Mouse (Mus musculus) spleen, adult 18-20 months (tissue): Measurements from ENCODE around the gene Gm16405.
"Not testable (repeated sequence)": the region's sequence is repeated elsewhere in the genome, so short reads cannot be mapped to it uniquely, and the experiment has no call there.

Source experiments
- DNase-seq, 2 experiments: peaks; one replicate each; pipeline ENCODE4 v3.0.0; 2022; ENCODE audit warnings: mixed read lengths in 2 of 2

Gene Gm16405

DNA sequence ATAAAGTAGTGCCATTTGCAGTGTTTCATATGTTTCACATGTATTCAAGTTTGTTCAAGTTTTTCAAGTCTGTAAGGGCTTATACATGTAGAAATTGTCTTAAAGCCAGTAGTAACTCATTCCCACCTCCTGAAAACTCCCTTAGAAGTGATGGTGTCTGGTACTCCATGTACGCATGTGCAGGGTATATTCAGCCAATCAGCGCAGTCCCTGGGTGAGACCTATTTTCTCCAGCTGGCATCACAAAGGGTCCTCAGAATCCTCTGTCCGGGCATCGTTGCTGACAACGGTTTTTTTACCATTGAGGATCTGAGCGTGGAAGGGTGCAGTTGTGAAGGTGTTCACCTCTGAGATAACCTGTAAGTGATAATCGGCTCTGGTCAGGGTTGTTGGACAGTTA is at the start of gene Gm16405:
Gene Gm16405 (plus strand): TSS at position 301 of the 400 bp plus-strand sequence.
- not testable (repeated sequence) for DNase-seq
